Mouse (Mus musculus) ES-Bruce4 (cell line): ENCODE measurements around the gene Kcnk16.

Experiments
- CTCF ChIP-seq: IDR thresholded peaks from one replicate; pipeline ENCODE4 v1.8.1; 2011; ENCODE audit warnings: low read depth, low read length
- EP300 ChIP-seq: IDR thresholded peaks from 2 replicates; pipeline ENCODE4 v1.6.1; 2011; ENCODE audit warnings: low read depth, low read length; ENCODE audit not compliant: insufficient read depth

DNA sequence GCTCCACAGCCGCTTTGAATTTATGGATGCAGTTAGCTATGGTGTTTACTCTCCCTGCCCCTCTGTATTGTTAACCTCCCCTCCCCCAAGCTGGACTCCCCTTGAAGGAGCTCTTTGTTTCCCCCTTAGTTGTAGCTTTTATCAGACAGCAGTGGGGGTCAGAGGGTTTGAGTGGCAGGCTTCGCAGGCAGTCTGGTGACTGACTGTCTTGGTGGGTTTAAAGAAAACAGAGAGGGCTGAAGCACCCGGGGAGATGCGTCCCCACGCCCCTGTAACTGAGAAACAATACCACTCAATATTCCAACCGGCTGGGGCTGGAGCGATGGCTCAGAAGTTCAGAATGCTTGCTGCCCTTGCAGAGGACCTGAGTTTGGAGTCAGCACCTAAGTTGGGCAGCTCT is 47.9 kb downstream of the Kcnk16 start:
- TF ChIP-seq EP300 = 0 out of 2 replicates have a peak, but pooled peaks have one; percentile 4
- no peak for TF ChIP-seq CTCF
